Mouse (Mus musculus): ENCODE results near the gene Nudt16l1.

Gene Nudt16l1

GRCm38 (mm10) chr16:4913783-4914735, 24.5 kb upstream of the Nudt16l1 start:
- DNase-seq (ENCODE audit: low spot score): peak; percentile 52

- no peak for DNase-seq (ENCODE audit: low spot score)
These were observed 22.6 kb upstream of the Nudt16l1 start for GRCm38 (mm10) chr16:4915931-4916330.

GRCm38 (mm10) chr16:4916608-4917007, 22.0 kb upstream of the Nudt16l1 start:
- DNase-seq (ENCODE audit: low spot score): no peak

- DNase-seq (ENCODE audit: low spot score): no peak
These were observed 18.0 kb upstream of the Nudt16l1 start for GRCm38 (mm10) chr16:4920556-4920955.

- no peak for DNase-seq (ENCODE audit: low spot score)
These were observed 16.1 kb upstream of the Nudt16l1 start for GRCm38 (mm10) chr16:4922481-4922880.

- no peak for DNase-seq (ENCODE audit: low spot score)
These were observed 14.6 kb upstream of the Nudt16l1 start for GRCm38 (mm10) chr16:4923996-4924395.

GRCm38 (mm10) chr16:4927967-4928366, 10.6 kb upstream of the Nudt16l1 start:
- no peak for DNase-seq (ENCODE audit: low spot score)

GRCm38 (mm10) chr16:4928474-4928873, 10.1 kb upstream of the Nudt16l1 start:
- DNase-seq (ENCODE audit: low spot score): no peak

- DNase-seq (ENCODE audit: low spot score): no peak
These were observed 6.1 kb upstream of the Nudt16l1 start for GRCm38 (mm10) chr16:4932429-4932828.

GRCm38 (mm10) chr16:4935430-4935829, 3.1 kb upstream of the Nudt16l1 start:
- no peak for DNase-seq (ENCODE audit: low spot score)

- no peak for DNase-seq (ENCODE audit: low spot score)
These were observed 2.4 kb upstream of the Nudt16l1 start for GRCm38 (mm10) chr16:4935931-4936703.

- DNase-seq (ENCODE audit: low spot score): no peak
These were observed 990 bp upstream of the Nudt16l1 start for GRCm38 (mm10) chr16:4937351-4938190.

- DNase-seq (ENCODE audit: low spot score): peak; percentile 92
These were observed 428 bp downstream of the Nudt16l1 start for GRCm38 (mm10) chr16:4938989-4939388.

- DNase-seq (ENCODE audit: low spot score): no peak
These were observed 851 bp downstream of the Nudt16l1 start for GRCm38 (mm10) chr16:4939412-4939811.

- no peak for DNase-seq (ENCODE audit: low spot score)
These were observed 1.8 kb downstream of the Nudt16l1 start for GRCm38 (mm10) chr16:4940311-4940850.

- DNase-seq (ENCODE audit: low spot score): no peak
These were observed 2.5 kb downstream of the Nudt16l1 start for GRCm38 (mm10) chr16:4941016-4941415.

GRCm38 (mm10) chr16:4942868-4943267, 4.3 kb downstream of the Nudt16l1 start:
- no peak for DNase-seq (ENCODE audit: low spot score)

- DNase-seq (ENCODE audit: low spot score): no peak
These were observed 4.9 kb downstream of the Nudt16l1 start for GRCm38 (mm10) chr16:4943431-4943830.

- DNase-seq (ENCODE audit: low spot score): no peak
These were observed 6.9 kb downstream of the Nudt16l1 start for GRCm38 (mm10) chr16:4945415-4945814.

GRCm38 (mm10) chr16:4946155-4946554, 7.6 kb downstream of the Nudt16l1 start:
- no peak for DNase-seq (ENCODE audit: low spot score)

- DNase-seq (ENCODE audit: low spot score): no peak
These were observed 8.8 kb downstream of the Nudt16l1 start for GRCm38 (mm10) chr16:4947378-4947777.

GRCm38 (mm10) chr16:4956609-4957008, 18.0 kb downstream of the Nudt16l1 start:
- no peak for DNase-seq (ENCODE audit: low spot score)

Data from ovary, adult 18-20 months (tissue).